Mouse (Mus musculus) embryo, embryonic 11 days (tissue): ENCODE data around the gene Cfap74.
"Not testable (repeated sequence)": the region's sequence is repeated elsewhere in the genome, so short reads cannot be mapped to it uniquely, and the experiment has no call there.

Experiments used
- DNase-seq: peaks from one replicate; pipeline ENCODE4 v3.0.0-alpha.2; 2015

Gene Cfap74

DNA sequence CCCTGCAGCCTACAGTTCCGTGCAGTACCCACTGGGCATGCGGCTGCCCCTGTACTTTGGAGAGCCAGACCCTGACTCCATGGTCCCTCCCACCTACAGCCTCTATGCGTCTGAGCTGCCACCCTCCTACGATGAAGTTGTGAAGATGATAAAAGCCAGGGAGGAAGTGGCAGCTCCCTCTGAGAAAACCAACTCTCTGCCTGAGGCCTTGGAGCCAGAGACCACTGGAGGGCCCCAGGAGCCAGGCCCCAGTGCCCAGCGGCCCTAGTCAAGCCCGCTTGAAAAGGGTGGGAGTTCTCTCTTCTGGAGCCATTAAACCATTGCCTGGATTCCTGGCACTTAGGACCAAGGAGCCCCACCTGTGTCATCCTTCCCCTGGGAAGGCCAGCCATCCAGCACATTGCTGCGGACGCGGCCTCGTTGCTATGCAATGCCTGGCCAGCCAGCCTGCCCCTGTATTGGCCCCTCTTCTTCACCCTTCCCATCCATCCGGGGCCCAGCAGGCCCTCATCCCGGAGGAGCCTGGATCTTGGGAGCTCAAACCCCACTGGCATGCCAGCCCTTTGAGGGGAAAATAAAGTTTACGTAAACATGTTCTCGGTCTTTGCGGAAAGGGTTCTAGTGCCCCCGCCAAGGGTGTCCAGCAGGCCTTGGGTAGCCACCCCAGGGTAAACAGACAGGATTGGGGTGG lies 61.4 kb downstream of the Cfap74 start:
- no peak for DNase-seq

DNA sequence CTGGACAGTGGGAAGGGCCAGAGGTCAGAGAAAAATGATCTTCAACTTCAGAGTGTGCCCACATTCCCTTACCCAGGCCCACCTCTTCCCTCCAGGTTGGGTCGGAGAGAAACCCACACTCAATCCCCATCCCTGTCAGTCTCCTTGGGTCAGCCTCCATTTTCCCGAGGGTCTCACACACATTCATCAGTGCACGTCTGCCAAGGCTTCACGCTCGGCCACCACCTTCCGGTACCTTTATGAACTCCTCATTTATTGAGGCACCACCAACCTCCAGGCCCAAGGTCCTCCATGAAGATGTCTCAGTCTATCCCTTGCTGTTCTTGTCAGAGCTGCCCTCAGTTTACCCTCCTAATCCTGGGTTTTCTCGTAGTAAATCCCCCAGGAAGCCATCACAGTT lies 62.0 kb downstream of the Cfap74 start:
- no peak for DNase-seq

- no peak for DNase-seq
Measured at GRCm38 (mm10) chr4:155471406-155471805, 62.4 kb downstream of the Cfap74 start.

- no peak for DNase-seq
Measured at GRCm38 (mm10) chr4:155472716-155473290, 63.8 kb downstream of the Cfap74 start.

GRCm38 (mm10) chr4:155473319-155473718 lies 64.3 kb downstream of the Cfap74 start:
- DNase-seq = no peak

DNA sequence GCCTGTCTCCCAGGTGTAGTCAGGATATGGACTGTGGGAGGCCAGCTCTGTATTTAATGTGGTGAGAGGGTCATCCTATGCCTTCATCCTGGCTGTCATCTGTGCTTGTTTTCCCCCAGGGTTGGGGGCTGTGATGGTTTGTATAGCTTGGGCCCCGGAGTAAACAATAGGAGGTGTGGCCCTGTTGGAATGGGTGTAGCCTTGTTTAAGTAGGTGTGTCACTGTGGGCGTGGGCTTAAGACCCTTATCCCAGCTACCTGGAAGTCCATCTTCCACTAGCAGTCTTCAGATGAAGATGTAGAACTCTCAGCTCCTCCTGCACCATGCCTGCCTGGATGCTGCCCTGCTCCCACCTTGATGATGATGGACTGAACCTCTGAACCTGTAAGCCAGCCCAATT lies 64.8 kb downstream of the Cfap74 start:
- DNase-seq = not testable (repeated sequence)

- DNase-seq = peak; percentile 87
Measured at GRCm38 (mm10) chr4:155481381-155482124, 72.6 kb downstream of the Cfap74 start.

DNA sequence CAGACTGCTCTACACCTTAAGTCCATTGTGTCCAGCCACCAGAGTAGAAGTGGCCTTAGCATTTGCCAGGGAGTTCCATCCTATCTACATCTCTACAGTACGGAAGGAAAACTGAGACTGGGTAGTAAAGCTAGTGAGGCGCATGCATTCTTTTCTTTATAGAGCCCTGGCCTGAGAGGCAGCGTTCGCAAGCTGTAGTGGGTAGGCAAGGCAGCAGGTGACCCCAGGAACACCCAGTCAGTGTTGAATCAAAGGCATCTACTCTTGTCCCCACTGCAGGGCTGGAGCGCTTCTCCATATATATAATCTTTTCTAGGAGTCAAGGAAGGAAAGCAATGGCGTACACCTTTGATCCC lies 73.1 kb downstream of the Cfap74 start:
- DNase-seq = no peak

- DNase-seq = no peak
Measured at GRCm38 (mm10) chr4:155482733-155483540, 73.9 kb downstream of the Cfap74 start.

GRCm38 (mm10) chr4:155485521-155485920 lies 76.5 kb downstream of the Cfap74 start:
- no peak for DNase-seq

DNA sequence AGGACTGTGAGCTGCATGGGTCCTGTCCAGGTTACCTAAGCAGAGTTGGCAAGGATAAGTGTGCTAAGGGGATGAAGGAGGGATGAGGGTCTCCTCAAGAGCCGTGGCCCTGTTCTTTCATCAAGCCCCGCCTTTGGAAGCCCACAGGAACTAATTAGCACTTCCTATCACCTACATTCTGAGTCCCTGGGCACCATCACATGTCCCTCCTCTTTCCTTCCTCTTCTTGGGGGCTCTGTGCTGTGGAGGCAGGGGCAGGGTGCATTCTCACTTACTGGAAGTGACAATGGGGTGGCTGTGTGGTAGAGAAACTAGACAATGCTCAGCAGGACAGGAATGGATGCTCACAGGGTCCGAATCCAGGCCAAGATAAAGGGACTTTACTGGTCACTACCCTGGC lies 78.8 kb downstream of the Cfap74 start:
- DNase-seq = no peak

- DNase-seq = peak; percentile 61
Measured at GRCm38 (mm10) chr4:155488232-155489025, 79.4 kb downstream of the Cfap74 start.

DNA sequence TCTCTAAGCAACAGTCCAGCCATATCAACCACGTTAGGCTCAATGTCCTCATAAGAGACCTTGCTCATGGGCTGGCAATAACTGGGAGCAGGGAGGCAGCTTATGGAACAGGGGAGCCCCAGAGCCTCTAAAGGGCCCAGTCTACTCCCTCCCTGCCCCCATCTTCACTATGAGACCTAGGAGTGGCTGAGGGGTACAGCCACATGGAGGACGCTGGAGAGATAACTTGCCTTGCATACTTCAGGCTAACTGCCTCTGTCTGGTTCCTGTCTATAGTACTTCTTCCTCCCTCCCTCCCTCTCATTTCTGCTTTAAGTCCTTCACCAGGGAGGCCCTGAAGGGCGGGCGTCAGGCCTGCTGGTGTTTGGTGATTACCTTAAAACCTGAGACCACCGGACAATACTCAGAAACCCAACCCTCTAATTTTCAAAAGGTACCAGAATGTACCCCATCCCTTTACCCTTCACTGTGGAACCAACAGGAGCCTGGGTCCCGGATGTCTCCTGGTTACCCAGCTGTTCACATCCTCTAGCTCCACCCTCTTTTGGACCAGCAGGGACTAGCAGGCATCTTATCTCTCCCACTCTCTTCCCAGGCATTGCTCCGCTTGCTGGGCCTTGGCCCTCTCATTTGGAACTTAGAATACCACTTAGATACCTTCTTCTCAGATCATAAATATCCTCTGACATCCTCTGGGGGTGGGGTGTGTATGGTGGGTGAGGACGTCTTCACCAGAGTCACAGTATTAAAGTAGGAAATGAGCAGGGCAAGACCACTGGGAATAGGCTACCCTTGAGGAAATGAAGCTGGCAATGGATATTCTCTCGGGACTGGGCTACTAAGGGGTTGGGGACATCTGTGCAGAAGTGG lies 80.3 kb downstream of the Cfap74 start:
- no peak for DNase-seq

DNA sequence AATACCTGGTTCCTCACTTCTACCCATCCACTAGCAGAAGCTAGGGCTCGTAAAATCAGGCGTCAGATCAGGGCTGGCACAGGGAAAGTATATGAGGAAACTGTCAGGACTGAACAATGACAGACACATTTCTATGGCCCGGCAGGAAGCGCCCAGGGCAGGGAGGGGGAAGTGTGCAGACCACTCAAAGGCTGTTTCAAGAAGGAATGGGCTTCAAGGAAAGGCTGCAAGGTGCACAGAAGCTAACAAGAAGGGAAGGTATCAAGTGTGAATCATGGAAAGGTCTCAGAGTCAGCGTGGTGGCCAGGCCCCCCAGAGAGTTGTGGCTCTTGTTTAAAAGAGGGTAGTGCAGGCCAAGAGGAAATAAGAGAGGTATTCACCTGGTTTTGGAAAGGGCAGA lies 81.5 kb downstream of the Cfap74 start:
- DNase-seq = no peak

DNA sequence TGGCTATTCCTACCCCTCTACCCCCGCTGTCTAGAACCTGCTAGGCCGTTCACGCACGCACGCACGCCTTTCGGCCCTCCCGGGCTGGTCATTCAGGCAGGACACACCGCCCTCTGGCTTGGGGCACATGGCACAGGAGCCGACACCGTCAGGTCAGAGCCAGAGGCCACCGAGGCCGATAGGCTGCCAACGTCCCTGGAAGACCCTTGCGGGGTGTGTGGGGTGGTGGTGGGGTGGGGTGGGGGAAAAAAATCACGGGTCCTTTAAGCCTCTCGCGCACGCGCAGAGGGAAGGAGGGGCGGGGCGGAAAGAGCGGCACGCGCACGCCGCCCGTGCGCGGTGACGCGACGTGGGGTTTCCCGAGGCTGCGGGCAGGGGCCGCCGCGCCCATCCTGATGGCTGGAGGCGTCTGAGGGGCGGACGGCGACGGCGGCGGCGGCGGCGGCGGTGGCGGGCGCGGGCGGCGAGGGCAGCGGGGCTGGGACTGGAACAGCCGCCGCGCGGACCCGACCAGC lies 82.1 kb downstream of the Cfap74 start, which contains the start of gene Gnb1:
TSS of gene Gnb1 (plus strand) at position 372 of the 515 bp plus-strand sequence.
- peak; percentile 94 for DNase-seq

DNA sequence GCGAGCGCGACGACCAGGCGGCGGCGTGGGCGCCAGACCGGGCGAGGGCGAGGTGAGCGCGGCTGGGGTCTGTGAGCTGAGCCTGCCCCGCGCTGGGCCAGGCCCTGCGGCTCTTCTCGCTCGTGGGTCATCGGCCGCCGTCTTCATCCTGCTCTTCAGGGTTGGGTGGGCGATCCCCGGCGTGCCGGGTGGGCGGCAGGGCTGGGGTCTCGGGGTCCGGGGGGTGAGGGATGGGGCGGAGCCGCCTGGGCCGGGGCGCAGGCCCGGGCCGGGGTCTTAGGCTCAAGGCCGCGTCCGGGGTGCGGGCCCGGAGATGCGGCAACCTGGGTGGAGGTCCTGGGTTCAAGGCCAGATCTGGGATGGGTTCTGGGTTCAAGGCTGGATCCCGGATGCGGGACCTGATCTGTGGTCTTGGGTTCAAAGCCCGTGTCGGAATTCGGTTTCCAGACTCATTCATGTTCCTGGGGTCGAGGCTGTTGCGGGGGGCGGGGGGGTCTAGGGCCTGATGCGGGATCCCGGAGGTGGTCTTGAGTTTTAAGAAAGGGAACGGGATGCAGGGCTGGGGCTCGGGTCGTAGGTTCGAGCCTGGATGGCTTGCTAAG lies 82.6 kb downstream of the Cfap74 start:
- peak; percentile 65 for DNase-seq

- DNase-seq = peak; percentile 75
Measured at GRCm38 (mm10) chr4:155492131-155492633, 83.2 kb downstream of the Cfap74 start.

GRCm38 (mm10) chr4:155494891-155495290 lies 85.9 kb downstream of the Cfap74 start:
- DNase-seq = no peak

DNA sequence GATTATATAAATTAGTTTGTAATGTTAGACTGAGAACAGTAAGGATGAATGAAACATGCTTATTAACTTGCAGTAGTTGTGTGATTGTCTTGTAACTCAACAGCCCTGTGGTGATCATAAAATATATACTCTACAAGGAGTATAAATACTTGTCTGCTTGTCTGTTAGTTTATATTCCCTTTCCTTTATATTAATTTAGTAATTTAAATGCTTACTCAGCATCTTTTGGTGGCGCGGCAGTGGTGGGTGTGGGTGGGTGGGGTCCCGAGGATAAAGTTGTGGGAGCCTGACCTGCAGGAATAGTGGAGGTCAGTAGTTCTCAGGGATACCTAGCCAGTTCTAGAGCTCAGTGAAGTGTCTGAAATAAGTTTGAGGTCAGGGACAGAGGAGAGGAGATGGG lies 89.0 kb downstream of the Cfap74 start:
- DNase-seq = no peak

DNA sequence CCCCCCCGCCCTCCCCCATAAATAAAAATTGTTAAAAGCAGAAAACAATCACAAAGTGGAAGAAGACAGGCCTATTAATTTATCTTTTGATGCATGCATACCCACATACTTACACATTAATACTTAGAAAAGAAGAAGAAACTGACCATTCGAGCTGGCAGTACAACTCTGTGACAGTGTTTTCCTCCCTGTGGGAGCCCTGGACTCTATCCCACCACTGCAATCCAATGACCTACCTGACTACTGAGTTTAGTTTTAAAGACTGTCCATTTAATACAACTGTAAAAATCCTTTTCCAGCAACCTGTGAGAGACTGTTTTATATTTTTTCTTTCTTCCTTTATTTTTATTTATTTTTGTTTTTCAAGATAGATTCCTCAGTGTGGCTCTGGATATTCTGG lies 92.1 kb downstream of the Cfap74 start:
- no peak for DNase-seq

DNA sequence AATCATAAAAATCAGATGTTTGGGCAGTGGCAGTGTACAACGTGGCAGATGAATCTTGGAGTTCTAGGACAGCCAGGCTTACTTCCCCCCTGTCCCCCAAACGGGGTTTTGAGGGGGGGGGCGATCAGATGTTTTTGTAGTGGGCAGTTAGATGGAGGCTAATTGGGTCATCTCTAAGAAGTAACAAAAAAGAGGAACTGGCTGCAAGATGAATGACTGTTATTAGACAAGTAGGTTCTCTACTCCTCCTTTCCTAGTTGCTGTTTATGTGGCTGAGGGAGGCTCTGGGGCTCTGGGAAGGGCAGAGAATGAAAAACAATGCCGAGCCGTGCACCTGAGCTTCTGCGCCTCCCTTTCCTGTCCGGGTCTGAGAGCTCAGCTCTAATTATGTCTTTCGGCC lies 96.1 kb downstream of the Cfap74 start:
- DNase-seq = no peak
